Mouse (Mus musculus) embryo, embryonic 11.5 days (tissue): ENCODE results near the gene Srarp.

Source experiments
- DNase-seq: peaks from one replicate; pipeline ENCODE4 v3.0.0-alpha.2; 2012; ENCODE audit warnings: low read depth, low spot score

Gene Srarp

GRCm38 (mm10) chr4:141425484-141426479, 10.1 kb downstream of the Srarp start:
- no peak for DNase-seq

DNA sequence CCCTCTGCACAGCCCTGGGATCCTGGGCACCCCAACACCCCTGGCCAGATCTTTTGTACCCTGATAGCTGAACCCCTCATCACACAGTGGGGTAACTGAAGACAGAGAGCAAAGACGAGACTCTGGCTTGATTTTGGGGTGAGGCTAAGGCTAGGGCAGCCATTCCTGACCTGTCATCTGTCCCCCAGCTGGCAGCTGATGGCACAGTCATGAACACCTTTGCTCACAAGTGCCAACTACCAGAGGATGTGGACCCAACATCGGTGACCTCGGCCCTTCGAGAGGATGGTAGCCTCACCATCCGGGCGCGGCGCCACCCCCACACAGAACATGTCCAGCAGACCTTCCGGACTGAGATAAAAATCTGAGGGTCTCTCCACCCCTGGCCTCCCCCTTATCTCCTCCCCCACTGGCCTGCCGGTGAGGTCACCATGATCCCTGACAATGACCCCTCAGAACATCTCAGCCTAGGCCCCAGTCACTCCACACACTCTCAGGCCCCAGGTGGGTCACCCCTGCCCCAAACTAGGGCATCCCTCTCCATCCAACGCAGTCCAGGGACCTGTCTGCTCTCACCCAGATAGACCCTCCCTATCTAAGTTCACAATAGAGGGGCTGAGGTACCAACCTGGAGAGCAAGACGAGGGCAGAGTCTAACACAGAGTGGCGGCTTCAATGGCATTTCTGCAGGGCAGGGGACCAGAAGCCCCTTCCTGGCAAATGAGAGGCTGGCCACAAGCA, 12.0 kb downstream of the Srarp start:
- no peak for DNase-seq

GRCm38 (mm10) chr4:141423288-141423687, 12.6 kb downstream of the Srarp start:
- DNase-seq = no peak

DNA sequence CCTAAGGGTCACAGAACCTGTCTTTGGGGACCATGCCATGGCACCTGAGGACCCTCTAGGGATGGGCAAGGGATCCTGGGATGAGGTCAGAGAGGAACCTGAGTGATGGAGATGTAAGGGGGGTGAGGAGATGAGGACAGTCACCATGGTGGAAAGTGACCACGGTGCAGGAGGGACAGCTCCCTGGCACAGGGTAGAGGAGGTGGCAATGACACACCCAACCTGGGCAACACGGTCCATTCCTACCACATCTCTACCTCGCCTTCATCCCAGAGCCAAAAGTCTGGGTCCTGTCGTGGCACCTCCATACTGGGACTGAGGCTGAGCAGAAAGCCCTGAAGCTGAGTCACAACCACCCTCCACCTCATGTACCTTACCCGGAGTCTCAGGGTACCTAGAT, 13.1 kb downstream of the Srarp start:
- DNase-seq = no peak

DNA sequence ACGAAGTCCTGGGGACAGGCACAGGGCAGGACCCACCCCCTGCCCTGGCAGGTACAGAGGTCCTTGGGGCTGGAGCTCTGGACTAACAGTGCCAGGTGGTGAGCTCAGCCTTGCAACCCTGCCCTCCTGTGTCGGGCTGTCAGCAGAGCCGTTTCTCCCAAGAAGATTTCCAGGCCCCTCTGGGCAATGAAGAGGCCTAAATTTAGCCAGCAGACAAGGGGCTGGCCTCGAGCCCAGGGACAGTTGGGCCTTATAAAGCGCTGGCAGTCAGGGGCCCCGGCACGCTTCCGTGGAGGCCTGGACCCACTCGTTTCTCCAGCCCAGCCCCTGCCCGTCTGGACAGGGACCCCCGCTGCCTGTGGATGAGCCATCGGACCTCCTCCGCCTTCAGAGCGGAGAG, 14.5 kb downstream of the Srarp start:
- DNase-seq = no peak

DNA sequence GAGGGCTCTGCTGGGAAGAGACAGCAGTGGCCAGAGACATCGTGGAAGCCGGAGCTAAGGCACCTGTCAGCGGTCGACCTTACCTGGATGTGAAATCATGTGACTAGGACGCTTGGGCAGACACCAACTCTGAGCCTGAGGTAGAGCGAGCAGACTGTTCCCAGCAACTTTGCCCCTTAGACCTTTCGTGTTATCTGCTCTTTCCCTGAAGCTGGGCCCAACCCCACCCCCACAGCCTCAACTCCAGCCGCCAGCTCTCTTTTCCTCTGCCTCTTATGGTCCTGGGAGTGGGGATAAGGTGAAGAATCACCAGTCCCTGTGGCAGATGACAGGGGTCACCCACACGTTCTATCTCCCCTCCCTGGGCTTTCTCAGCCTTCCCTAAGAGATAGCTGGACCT, 15.0 kb downstream of the Srarp start:
- DNase-seq = no peak

DNA sequence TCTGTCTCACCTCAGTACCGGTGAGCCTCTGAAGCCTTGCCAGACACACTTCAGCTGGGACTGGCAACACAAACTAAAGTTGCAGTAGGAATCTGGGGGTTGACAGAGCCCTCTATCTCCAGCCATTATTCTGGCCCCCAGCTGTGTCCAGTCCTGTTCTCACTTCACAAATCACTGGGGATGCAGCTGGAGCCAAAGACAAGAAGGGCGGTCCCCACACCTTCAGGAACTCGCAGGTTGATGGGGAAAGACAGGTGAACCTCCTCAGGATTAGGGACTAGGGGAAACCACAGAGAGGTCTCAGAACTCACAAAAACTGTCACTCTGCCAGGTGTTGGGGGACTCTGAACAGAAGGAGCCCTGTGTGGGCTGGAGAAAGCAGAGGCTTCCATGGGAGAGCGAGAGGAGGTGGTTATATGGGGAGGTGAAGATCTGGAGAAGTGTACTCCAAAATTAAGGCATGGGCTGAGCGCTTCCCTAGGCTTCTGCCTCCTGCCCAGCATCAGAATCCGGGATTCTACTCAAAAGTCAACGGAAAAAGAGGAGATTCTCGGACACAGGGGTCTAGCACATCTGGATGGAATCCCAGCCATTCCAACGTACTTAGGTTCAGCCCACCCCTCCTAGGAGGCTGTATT, 15.6 kb downstream of the Srarp start, which contains the start of gene Hspb7:
Gene Hspb7, plus strand, starts transcription at position 588 of the 638 bp plus-strand sequence.
- DNase-seq = no peak

- DNase-seq = no peak
Measured at GRCm38 (mm10) chr4:141419398-141420191, 16.3 kb downstream of the Srarp start.

- DNase-seq = no peak
Measured at GRCm38 (mm10) chr4:141415924-141416323, 20.0 kb downstream of the Srarp start, which contains the start of gene Clcnkb. TSS of gene Clcnkb (minus strand) at chr4:141416014.

- DNase-seq = no peak
Measured at GRCm38 (mm10) chr4:141411430-141411992, 24.4 kb downstream of the Srarp start.

DNA sequence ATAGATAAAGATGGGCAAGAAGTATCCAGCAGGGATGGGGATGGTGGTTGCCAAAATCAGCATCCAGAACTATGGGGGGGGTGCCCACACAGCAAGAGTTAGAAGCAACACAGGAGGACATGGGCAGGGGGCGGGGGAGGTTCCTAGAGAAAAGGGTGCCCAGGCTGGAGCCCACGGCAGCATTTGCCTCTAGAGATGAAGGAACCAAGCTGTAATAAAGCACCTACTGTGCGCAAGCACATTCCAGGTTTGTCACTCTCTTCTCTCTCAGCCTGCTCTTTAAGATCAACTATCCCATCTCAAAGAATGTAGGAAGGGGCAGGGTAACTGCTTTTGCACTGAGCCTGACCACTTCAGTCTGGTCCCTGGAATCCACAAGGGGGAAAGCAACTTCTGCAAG, 27.3 kb downstream of the Srarp start:
- no peak for DNase-seq

DNA sequence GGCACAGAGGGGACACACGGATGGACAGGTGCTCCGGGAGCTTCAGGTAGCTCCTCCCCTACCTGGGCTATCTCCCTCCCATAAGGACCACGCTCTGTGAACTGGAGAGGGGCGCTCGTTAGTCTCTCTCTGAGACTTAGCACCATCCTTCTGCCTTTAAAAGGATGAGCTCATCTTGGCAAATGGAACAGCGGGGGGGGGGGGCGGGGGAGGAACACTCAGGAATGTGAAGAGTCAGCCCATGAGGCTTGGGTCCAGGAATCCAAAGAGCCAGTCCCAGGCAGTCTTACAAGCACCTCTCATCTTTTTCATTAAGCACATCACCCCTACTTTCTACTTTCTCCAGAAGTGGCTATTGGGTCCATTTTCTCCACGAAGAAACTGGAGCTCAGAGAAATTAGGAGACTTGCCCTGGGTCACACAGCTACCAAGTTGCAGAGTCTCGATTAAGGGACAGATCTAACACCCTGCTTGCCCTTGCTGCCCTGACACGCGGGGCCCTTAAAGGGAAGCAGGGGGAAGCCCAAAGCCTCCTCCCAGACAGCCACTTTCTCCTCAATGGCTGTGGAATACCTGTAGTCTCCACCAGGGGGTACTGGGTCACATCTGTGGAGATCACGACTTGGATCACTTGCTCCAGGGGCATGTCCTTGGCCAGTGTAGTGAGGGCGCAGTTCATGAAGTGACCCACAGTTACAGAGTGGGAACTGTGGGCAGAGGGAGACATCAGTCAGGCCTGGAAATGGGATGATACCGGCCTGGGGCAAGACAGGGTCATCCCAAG, 29.2 kb downstream of the Srarp start:
- DNase-seq = no peak

DNA sequence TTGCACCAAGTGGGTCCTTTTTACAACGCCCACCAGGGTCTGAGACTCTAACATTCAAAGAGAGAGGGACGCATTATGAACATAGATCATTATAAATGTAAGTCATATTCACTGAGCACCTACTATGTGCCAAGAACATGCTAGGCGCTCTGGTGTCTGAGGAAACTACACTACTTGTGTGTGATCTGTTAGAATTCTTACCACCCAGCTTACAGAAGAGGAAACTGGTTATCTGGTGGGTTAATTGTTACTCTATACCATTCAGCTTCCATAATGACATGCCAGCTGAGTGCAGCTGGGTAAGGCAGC, 30.6 kb downstream of the Srarp start:
- DNase-seq = no peak

GRCm38 (mm10) chr4:141404518-141405313, 31.2 kb downstream of the Srarp start:
- peak; percentile 65 for DNase-seq

DNA sequence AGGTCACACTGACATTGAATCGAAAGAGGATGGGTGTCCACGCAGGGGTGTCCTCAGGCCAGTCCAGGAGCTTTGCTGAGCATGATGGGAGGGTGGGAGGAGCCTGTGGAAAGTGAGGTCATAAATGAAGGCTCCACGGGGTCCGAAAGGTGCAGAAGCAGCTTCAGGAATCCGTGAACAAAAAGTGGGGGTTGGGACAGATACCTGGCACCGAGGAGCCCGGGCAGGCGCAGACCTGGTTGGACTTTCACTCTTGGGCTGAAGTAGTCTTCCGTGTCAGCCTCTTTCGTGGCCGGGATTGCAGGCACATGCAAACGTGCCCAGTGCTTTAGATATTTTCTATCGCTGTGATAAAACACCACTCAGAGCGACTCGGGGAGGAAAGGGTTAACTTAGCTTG, 35.7 kb downstream of the Srarp start:
- DNase-seq = no peak

DNA sequence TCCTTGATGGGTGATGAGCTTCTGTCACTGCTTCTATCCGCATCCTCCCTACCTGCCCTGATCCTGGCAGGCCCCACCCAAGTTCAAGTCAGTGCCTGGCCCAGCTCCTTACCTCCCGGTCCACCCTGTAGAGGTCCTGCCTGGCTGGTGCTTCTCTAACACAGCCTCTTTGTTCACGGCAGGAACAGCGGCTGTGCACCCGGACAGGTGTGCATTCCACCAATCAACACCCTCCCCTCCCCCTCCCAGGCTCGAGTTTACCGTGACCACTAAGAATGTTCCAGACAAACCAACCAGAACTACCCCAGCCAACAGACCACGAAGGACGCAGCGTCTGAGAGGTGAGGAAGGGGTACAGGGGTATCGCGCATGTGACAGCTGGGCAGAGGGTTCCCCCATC, 37.4 kb downstream of the Srarp start, which contains the start of gene Clcnka:
Gene Clcnka, minus strand, starts transcription at position 180 of the 400 bp plus-strand sequence.
- no peak for DNase-seq

DNA sequence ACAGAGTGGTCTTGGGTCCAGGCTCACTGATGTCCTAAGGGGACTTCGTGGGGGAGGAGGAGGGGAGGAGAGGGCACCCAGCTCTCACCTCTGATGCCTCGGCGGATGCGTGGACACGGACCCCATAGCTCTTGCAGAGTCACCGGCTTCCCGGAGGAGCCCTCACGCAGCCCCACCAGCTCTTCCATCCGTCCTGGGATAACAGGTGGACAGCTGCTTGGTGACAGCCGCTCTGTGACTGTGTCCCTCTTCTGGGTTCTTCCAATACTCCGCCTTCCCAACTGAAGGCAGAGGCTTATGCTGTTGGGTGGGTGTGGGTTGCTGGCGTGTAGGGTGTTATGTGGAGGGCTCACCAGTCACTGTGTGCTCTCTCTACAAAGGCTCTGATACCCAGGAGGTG, 38.0 kb downstream of the Srarp start:
- DNase-seq = no peak

DNA sequence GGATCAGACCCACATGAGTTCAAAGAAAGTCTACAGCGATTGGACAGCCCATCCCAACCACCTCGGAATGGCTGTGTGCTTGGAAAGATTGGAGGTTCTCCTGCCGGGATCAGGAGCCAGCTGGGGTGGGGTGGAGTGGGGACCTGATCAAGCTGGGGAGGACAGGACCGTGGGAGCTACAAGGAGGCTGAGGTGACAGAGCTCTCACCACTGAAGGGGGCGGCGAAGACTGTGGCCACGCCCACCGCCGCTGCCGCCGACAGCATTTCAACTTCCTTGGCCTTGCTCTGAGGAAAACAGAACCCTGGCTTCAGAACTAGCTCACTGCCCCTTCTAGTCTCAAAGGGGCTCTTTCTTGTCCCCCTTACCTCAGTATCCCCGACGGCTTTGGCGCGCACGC, 41.2 kb downstream of the Srarp start:
- no peak for DNase-seq

DNA sequence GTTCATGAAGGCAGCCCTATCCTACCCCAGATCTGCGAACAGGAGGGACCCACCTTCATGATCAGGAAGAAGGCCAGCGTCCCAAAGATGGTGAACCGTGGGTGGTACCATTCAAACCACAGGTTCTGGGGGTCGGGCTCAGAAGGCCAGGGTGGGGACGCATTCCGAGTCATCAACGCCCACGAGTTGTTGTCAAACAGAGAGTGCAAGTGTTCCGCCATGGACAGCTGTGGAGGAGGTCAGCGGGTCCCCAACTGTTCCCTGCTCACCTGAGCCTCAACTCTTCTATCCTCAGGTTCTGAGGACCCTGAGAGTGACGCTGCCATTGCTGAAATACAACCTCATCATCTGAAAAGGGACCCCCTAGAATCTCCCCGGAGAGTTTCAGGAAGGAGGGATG, 44.6 kb downstream of the Srarp start:
- no peak for DNase-seq
